Mouse (Mus musculus) limb, embryonic 15.5 days (tissue): ENCODE results near the gene Grik1. TPM values are rescaled to one million over a fixed set of nuclear protein-coding genes. Genes with fewer than 3 reads are reported as not detected.

Experiments
- polyA plus RNA-seq: library from polyadenylated mRNA; unstranded; fragments of >200 nt; fragmentation: Nextera tagmentation; extraction: Ambion mirVana; gene quantifications from 2 replicates; pipeline ENCODE4 v1.2.1, GENCODE M21; 2015

The Grik1 gene
- polyA plus RNA-seq, 1 experiment from 2014 or later = 2.8 TPM

Other genes starting within 250 kb of the Grik1 start
- gene Cldn17, start 216.7 kb upstream of the Grik1 start, polyA plus RNA-seq = 0.13 and 0.25 TPM in 2 replicates